Mouse (Mus musculus) ES-E14 (cell line): ENCODE data around the gene Kcnt2.

Experiments used
- CHD2 ChIP-seq: IDR thresholded peaks from 2 replicates; pipeline ENCODE4 v1.6.1; 2014; ENCODE audit warnings: mild to moderate bottlenecking, low read depth, low read length, inconsistent platforms
- HCFC1 ChIP-seq: IDR thresholded peaks from 2 replicates; pipeline ENCODE4 v1.6.1; 2012; ENCODE audit warnings: low read length, inconsistent platforms, borderline replicate concordance; ENCODE audit not compliant: insufficient read depth
- MAFK ChIP-seq: IDR thresholded peaks from 2 replicates; pipeline ENCODE4 v1.6.1; 2014; ENCODE audit warnings: mild to moderate bottlenecking, low read depth, low read length, inconsistent platforms; ENCODE audit not compliant: insufficient read depth
- ZC3H11A ChIP-seq: IDR thresholded peaks from 2 replicates; pipeline ENCODE4 v1.6.1; 2012; ENCODE audit warnings: low read depth, mild to moderate bottlenecking, inconsistent platforms, low read length, borderline replicate concordance
- ZNF384 ChIP-seq: IDR thresholded peaks from 2 replicates; pipeline ENCODE4 v1.6.1; 2012; ENCODE audit warnings: low read depth, low read length, inconsistent platforms

DNA sequence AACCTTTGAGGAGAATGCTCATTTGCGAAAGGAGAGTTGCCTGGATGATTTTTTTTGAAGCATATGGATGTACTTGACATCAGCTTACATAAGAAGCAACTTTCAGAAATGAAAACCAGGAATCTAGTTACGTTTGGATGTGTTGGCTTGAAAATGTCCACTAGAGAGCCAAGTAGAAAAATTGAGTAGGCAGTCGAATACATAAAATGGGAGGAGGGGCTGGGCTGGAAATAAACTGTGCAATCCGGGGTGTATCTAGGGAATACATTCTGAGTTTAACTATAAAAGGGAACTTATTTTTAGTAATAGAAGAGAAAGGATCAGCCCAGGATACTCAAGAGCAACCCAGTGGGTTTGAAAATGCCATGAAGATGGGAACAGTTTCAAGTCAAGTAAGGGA, 93.4 kb downstream of the Kcnt2 start:
- TF ChIP-seq CHD2 = no peak
- no peak for TF ChIP-seq MAFK
- TF ChIP-seq HCFC1 = no peak
- TF ChIP-seq ZNF384 = no peak
- TF ChIP-seq ZC3H11A = no peak
